Mouse (Mus musculus) olfactory bulb, adult 2 months (tissue): ENCODE measurements at regions not wholly inside any gene's neighbourhood (a gene's known extent, or its start where the extent isn't known, plus 50 kb on each side); places are given as distances from the start of the nearest gene placed in this dataset.

Experiments
- H3K27ac ChIP-seq: fragments of 200-500 bp; 2 replicates; pipeline ENCODE4 v1.5.1; 2012; ENCODE audit warnings: low read depth, low read length; ENCODE audit not compliant: insufficient read depth
- H3K4me1 ChIP-seq: fragments of 200-500 bp; 2 replicates; pipeline ENCODE4 v1.6.1; 2012; ENCODE audit warnings: low read length; ENCODE audit not compliant: control insufficient read depth, insufficient read depth
- H3K4me3 ChIP-seq: fragments of 200-500 bp; 2 replicates; pipeline ENCODE4 v1.5.1; 2012; ENCODE audit warnings: mild to moderate bottlenecking, low read depth, low read length, moderate library complexity; ENCODE audit not compliant: insufficient read depth
- CTCF ChIP-seq: fragments of 200-500 bp; IDR thresholded peaks from 2 replicates; pipeline ENCODE4 v1.5.1; 2012; ENCODE audit warnings: low read depth, mild to moderate bottlenecking, low read length, moderate library complexity; ENCODE audit not compliant: insufficient read depth
- POLR2A ChIP-seq: fragments of 200-500 bp; IDR thresholded peaks from 2 replicates; pipeline ENCODE4 v1.6.1; 2012; ENCODE audit warnings: mild to moderate bottlenecking, low read depth, low read length, moderate library complexity; ENCODE audit not compliant: insufficient read depth
- WGBS: fragments of 180-500 bp; shearing (Covaris S2); methylation state at CpG from one replicate; pipeline ENCODE4 v1.1.7; 2018; 5-methylcytosine and 5-hydroxymethylcytosine counted together

GRCm38 (mm10) chr11:6785471-6785870 lies 52.0 kb downstream of the Gm11983 start:
- no peak overlapping the region for H3K4me3 ChIP-seq
- no peaks in the 10 kb centered on the region for H3K4me1 ChIP-seq
- no peak overlapping the region for H3K27ac ChIP-seq
- TF ChIP-seq POLR2A (no peak), CTCF (no peak)
- WGBS, result 97% methylated on average over 1 of the region's 1 CpGs

- Histone ChIP-seq H3K4me1 (no peaks in the 10 kb centered on the region), H3K4me3 (no peak overlapping the region), H3K27ac (no peak overlapping the region)
- 89% methylated on average over 14 of the region's 14 CpGs for WGBS
- TF ChIP-seq POLR2A (no peak), CTCF (no peak)
Observed at GRCm38 (mm10) chr11:6782826-6783225, 54.6 kb downstream of the Gm11983 start.

GRCm38 (mm10) chr11:6779752-6780151 lies 57.7 kb downstream of the Gm11983 start:
- Histone ChIP-seq H3K4me3 (no peak overlapping the region), H3K27ac (no peak overlapping the region), H3K4me1 (no peaks in the 10 kb centered on the region)
- TF ChIP-seq POLR2A (no peak), CTCF (no peak)
- WGBS, result 90% methylated on average over 5 of the region's 5 CpGs

GRCm38 (mm10) chr11:6778596-6779360 lies 58.7 kb downstream of the Gm11983 start:
- Histone ChIP-seq H3K4me3 (no peak overlapping the region), H3K27ac (no peak overlapping the region), H3K4me1 (no peaks in the 10 kb centered on the region)
- TF ChIP-seq POLR2A (no peak), CTCF (no peak)
- 32% methylated on average over 10 of the region's 10 CpGs for WGBS

GRCm38 (mm10) chr11:6777566-6777965 lies 59.9 kb downstream of the Gm11983 start:
- Histone ChIP-seq H3K27ac (no peak overlapping the region), H3K4me1 (no peaks in the 10 kb centered on the region), H3K4me3 (no peak overlapping the region)
- 82% methylated on average over 1 of the region's 1 CpGs for WGBS
- TF ChIP-seq CTCF (no peak), POLR2A (no peak)

GRCm38 (mm10) chr11:6774656-6775055 lies 62.8 kb downstream of the Gm11983 start:
- H3K4me1 ChIP-seq, result no peaks in the 10 kb centered on the region
- H3K27ac ChIP-seq, result no peak overlapping the region
- TF ChIP-seq POLR2A (no peak), CTCF (no peak)
- 76% methylated on average over 4 of the region's 4 CpGs for WGBS
- no peak overlapping the region for H3K4me3 ChIP-seq

GRCm38 (mm10) chr11:6773951-6774350 lies 63.5 kb downstream of the Gm11983 start:
- no peak overlapping the region for H3K27ac ChIP-seq
- H3K4me1 ChIP-seq, result no peaks in the 10 kb centered on the region
- WGBS, result 75% methylated on average over 5 of the region's 5 CpGs
- TF ChIP-seq CTCF (no peak), POLR2A (no peak)
- no peak overlapping the region for H3K4me3 ChIP-seq

GRCm38 (mm10) chr11:6773364-6773763 lies 64.1 kb downstream of the Gm11983 start:
- no peak for TF ChIP-seq CTCF
- TF ChIP-seq POLR2A, result no peak
- no peak overlapping the region for H3K4me3 ChIP-seq
- 0 out of 2 replicates have a peak, but pooled peaks cover 2% of the 10 kb centered on the region for H3K4me1 ChIP-seq
- H3K27ac ChIP-seq, result no peak overlapping the region
- 36% methylated on average over 1 of the region's 1 CpGs for WGBS

- Histone ChIP-seq H3K4me3 (no peak overlapping the region), H3K27ac (no peak overlapping the region), H3K4me1 (peaks cover 16% of the 10 kb centered on the region)
- TF ChIP-seq CTCF, result no peak
- TF ChIP-seq POLR2A, result no peak
- WGBS, result 90% methylated on average over 7 of the region's 7 CpGs
Observed at GRCm38 (mm10) chr11:6769437-6769765, 68.1 kb downstream of the Gm11983 start.
